Mouse (Mus musculus) ovary, postnatal 10 days (tissue): ENCODE data around the gene Map3k11.

ENCODE experiments used
- DNase-seq: peaks from one replicate; pipeline ENCODE4 v3.0.0; 2022; ENCODE audit warnings: low spot score

The Map3k11 gene

GRCm38 (mm10) chr19:5688200-5689087 is at the start of gene Map3k11, which contains the start of gene Pcnx3:
Gene Map3k11 (plus strand): TSS chr19:5688742.
Gene Pcnx3 (minus strand): TSS chr19:5688908.
- DNase-seq = peak; percentile 89

GRCm38 (mm10) chr19:5640339-5640738 is 48.2 kb upstream of the Map3k11 start:
- no peak for DNase-seq

- DNase-seq = no peak
Observed at GRCm38 (mm10) chr19:5641021-5641420, 47.5 kb upstream of the Map3k11 start.

GRCm38 (mm10) chr19:5641641-5642040 is 46.9 kb upstream of the Map3k11 start:
- no peak for DNase-seq

- no peak for DNase-seq
Observed at GRCm38 (mm10) chr19:5645280-5645679, 43.3 kb upstream of the Map3k11 start.

- DNase-seq = no peak
Observed at GRCm38 (mm10) chr19:5646731-5647330, 41.7 kb upstream of the Map3k11 start.

GRCm38 (mm10) chr19:5647791-5648190 is 40.8 kb upstream of the Map3k11 start:
- DNase-seq = no peak

GRCm38 (mm10) chr19:5648401-5649297 is 39.9 kb upstream of the Map3k11 start:
- DNase-seq = peak; percentile 67

GRCm38 (mm10) chr19:5649298-5649741 is 39.2 kb upstream of the Map3k11 start:
- DNase-seq = no peak

- no peak for DNase-seq
Observed at GRCm38 (mm10) chr19:5651502-5652274, 36.9 kb upstream of the Map3k11 start.

- DNase-seq = no peak
Observed at GRCm38 (mm10) chr19:5652570-5652969, 36.0 kb upstream of the Map3k11 start.

GRCm38 (mm10) chr19:5653969-5654719 is 34.4 kb upstream of the Map3k11 start:
- no peak for DNase-seq

- no peak for DNase-seq
Observed at GRCm38 (mm10) chr19:5654720-5655298, 33.7 kb upstream of the Map3k11 start.

- no peak for DNase-seq
Observed at GRCm38 (mm10) chr19:5660942-5661751, 27.4 kb upstream of the Map3k11 start.

- no peak for DNase-seq
Observed at GRCm38 (mm10) chr19:5662310-5662709, 26.2 kb upstream of the Map3k11 start.

GRCm38 (mm10) chr19:5662981-5663913 is 25.3 kb upstream of the Map3k11 start, which contains the start of gene Sipa1:
Gene Sipa1 (minus strand): TSS chr19:5663707.
- peak; percentile 85 for DNase-seq

GRCm38 (mm10) chr19:5664669-5665257 is 23.8 kb upstream of the Map3k11 start:
- no peak for DNase-seq

- DNase-seq = no peak
Observed at GRCm38 (mm10) chr19:5665465-5665864, 23.1 kb upstream of the Map3k11 start.
